Mouse (Mus musculus) mouse embryonic stem cell (cell line): ENCODE data around the gene Gfral.

Experiments
- in situ Hi-C, 2 experiments: fragments of 300-500 bp; cut with MboI; formaldehyde crosslinking; loops; 1 replicate in 1 of 2; 3 replicates in 1 of 2; pipeline ENCODE4 v1.14.3; 2019 to 2020; ENCODE audit warnings: low sequenced_read_pairs in 2 of 2, low pct_unique_long_range_greater_than_20kb in 1 of 2, mixed read lengths in 1 of 2; ENCODE audit not compliant: unreplicated experiment in 1 of 2

The Gfral gene

GRCm38 (mm10) chr9:76213557-76213956 is at the start of gene Gfral:
TSS of gene Gfral (minus strand) at chr9:76213657.
- in situ Hi-C loops, result no loop called here

- in situ Hi-C loops, result no loop called here
Measured at GRCm38 (mm10) chr9:76257731-76258130, 44.3 kb upstream of the Gfral start.

GRCm38 (mm10) chr9:76252544-76252943 is 39.1 kb upstream of the Gfral start:
- in situ Hi-C loops, result loop anchor here in 1 of 2 experiments (5.0 kb wide), 1 partner anchor 50 kb away; no protein-coding TSS in a partner anchor

- in situ Hi-C loops, result loop anchor here in 1 of 2 experiments (5.0 kb wide), 1 partner anchor 50 kb away; no protein-coding TSS in a partner anchor
Measured at GRCm38 (mm10) chr9:76252109-76252508, 38.7 kb upstream of the Gfral start.

GRCm38 (mm10) chr9:76242322-76242721 is 28.9 kb upstream of the Gfral start:
- in situ Hi-C loops, result no loop called here

- in situ Hi-C loops, result no loop called here
Measured at GRCm38 (mm10) chr9:76237946-76238345, 24.5 kb upstream of the Gfral start.

GRCm38 (mm10) chr9:76237243-76237642 is 23.8 kb upstream of the Gfral start:
- in situ Hi-C loops, result no loop called here

- in situ Hi-C loops, result no loop called here
Measured at GRCm38 (mm10) chr9:76236626-76237025, 23.2 kb upstream of the Gfral start.

- in situ Hi-C loops, result no loop called here
Measured at GRCm38 (mm10) chr9:76235945-76236503, 22.6 kb upstream of the Gfral start.

GRCm38 (mm10) chr9:76234899-76235298 is 21.4 kb upstream of the Gfral start:
- in situ Hi-C loops, result no loop called here

GRCm38 (mm10) chr9:76230400-76230799 is 16.9 kb upstream of the Gfral start:
- in situ Hi-C loops, result no loop called here

- in situ Hi-C loops, result no loop called here
Measured at GRCm38 (mm10) chr9:76217178-76217975, 3.9 kb upstream of the Gfral start.

- in situ Hi-C loops, result no loop called here
Measured at GRCm38 (mm10) chr9:76214678-76215077, 1.2 kb upstream of the Gfral start.

- in situ Hi-C loops, result no loop called here
Measured at GRCm38 (mm10) chr9:76196917-76197316, 16.5 kb downstream of the Gfral start.

GRCm38 (mm10) chr9:76179221-76179620 is 34.2 kb downstream of the Gfral start:
- in situ Hi-C loops, result no loop called here

- in situ Hi-C loops, result no loop called here
Measured at GRCm38 (mm10) chr9:76172686-76173295, 40.7 kb downstream of the Gfral start.

GRCm38 (mm10) chr9:76168355-76168754 is 45.1 kb downstream of the Gfral start:
- in situ Hi-C loops, result no loop called here

- in situ Hi-C loops, result no loop called here
Measured at GRCm38 (mm10) chr9:76162446-76162845, 51.0 kb downstream of the Gfral start.

GRCm38 (mm10) chr9:76145593-76145992 is 67.9 kb downstream of the Gfral start:
- in situ Hi-C loops, result loop anchor here in 1 of 2 experiments (25.0 kb wide), 1 partner anchor 383 kb away; no protein-coding TSS in a partner anchor
